Mouse (Mus musculus) liver, embryonic 15.5 days (tissue): ENCODE data around the gene Bcar1. TPM values are rescaled to one million over a fixed set of nuclear protein-coding genes. Genes with fewer than 3 reads are reported as not detected.

Experiments
- ATAC-seq: fragments of 200-750 bp; cut with Nextera tagmentation; 2 replicates; pipeline ENCODE4 v1.8.0; 2017; ENCODE audit warnings: moderate number of reproducible peaks, mild to moderate bottlenecking, moderate library complexity; ENCODE audit not compliant: insufficient read depth
- H3K27ac ChIP-seq: fragments of 300-500 bp; sonication (generic); replicated peaks from 2 replicates; pipeline ENCODE4 v1.5.1; 2015; ENCODE audit warnings: mild to moderate bottlenecking, inconsistent platforms
- H3K27me3 ChIP-seq: fragments of 300-500 bp; sonication (generic); 2 replicates; pipeline ENCODE4 v1.6.1; 2015; ENCODE audit warnings: mild to moderate bottlenecking, inconsistent platforms
- H3K36me3 ChIP-seq: fragments of 300-500 bp; sonication (generic); replicated peaks from 2 replicates; pipeline ENCODE4 v1.6.1; 2015; ENCODE audit warnings: moderate library complexity, mild to moderate bottlenecking, inconsistent platforms
- H3K4me1 ChIP-seq: fragments of 300-500 bp; sonication (generic); replicated peaks from 2 replicates; pipeline ENCODE4 v1.6.1; 2015; ENCODE audit warnings: inconsistent platforms
- H3K4me2 ChIP-seq: fragments of 300-500 bp; sonication (generic); 2 replicates; pipeline ENCODE4 v1.6.1; 2015; ENCODE audit warnings: moderate library complexity, mild to moderate bottlenecking, inconsistent platforms
- H3K4me3 ChIP-seq: fragments of 300-500 bp; sonication (generic); replicated peaks from 2 replicates; pipeline ENCODE4 v1.5.1; 2015; ENCODE audit warnings: mild to moderate bottlenecking, inconsistent platforms
- H3K9ac ChIP-seq: fragments of 300-500 bp; sonication (generic); 2 replicates; pipeline ENCODE4 v1.6.1; 2015; ENCODE audit warnings: moderate library complexity, mild to moderate bottlenecking, inconsistent platforms
- H3K9me3 ChIP-seq: fragments of 300-500 bp; sonication (generic); replicated peaks from 2 replicates; pipeline ENCODE4 v1.6.1; 2016; ENCODE audit warnings: inconsistent platforms
- WGBS: fragments of 180-500 bp; shearing (Covaris S2); methylation state at CpG from one replicate; pipeline ENCODE4 v1.1.7; 2015; ENCODE audit warnings: mixed read lengths; ENCODE audit not compliant: insufficient replicate concordance; 5-methylcytosine and 5-hydroxymethylcytosine counted together
- polyA plus RNA-seq: library from polyadenylated mRNA; unstranded; fragments of >200 nt; fragmentation: Nextera tagmentation; extraction: Ambion mirVana; gene quantifications from 2 replicates; pipeline ENCODE4 v1.2.1, GENCODE M21; 2015

Bcar1 gene
- polyA plus RNA-seq, 1 experiment from 2014 or later = 7.8 TPM

DNA sequence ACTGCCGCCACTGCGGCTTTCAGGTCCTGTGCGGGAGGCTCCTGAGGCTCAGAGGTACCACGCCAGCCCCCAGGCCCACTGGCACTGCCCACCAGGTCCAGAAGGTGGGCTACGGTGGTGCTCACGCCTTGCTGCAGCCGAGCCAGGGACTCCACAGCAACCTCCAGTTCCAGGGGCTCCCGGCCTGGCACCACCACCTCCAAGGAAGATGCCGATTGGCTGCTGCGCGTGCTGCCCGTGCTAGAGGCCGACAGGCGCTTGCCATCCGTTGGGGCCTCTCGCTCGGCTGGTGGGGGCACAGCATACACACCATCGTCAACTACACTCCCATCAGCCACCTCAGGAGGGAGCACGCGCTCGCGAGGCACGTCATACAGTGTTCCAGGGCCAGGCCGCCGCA, 29.8 kb downstream of the Bcar1 start:
- no peak overlapping the region for H3K27ac ChIP-seq
- 81% methylated on average over 25 of the region's 25 CpGs for WGBS
- H3K4me2 ChIP-seq = no peak overlapping the region
- H3K4me3 ChIP-seq = no peak overlapping the region
- no peak for ATAC-seq
- H3K27me3 ChIP-seq = 0 out of 2 replicates have a peak, but pooled peaks cover 7% of the 10 kb centered on the region
- H3K4me1 ChIP-seq = peaks cover 29% of the 10 kb centered on the region
- H3K36me3 ChIP-seq = 0 out of 2 replicates have a peak, but pooled peaks cover 11% of the 10 kb centered on the region
- no peaks in the 10 kb centered on the region for H3K9me3 ChIP-seq
- H3K9ac ChIP-seq = no peak overlapping the region

DNA sequence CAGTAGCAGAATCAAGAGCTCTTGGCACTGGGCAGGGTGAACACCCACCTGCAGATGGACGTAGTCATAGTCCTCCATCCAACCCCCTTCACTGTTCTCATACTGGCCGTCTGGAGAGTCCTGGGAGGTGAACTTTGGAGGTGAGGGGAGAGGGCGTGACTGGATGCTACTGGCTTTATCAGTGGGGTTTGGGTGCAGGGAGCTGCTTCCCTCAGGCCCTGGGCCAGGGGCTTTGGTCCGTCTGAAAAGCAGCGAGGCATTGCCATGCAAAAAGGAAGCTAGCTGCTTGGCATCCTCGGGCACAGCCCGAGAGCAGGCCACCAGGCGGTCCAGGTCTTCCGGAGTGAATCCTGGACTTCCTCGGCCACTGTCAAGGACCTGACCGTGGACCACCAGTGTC, 30.3 kb downstream of the Bcar1 start:
- no peak for ATAC-seq
- peaks cover 26% of the 10 kb centered on the region for H3K4me1 ChIP-seq
- H3K27me3 ChIP-seq = 0 out of 2 replicates have a peak, but pooled peaks cover 7% of the 10 kb centered on the region
- no peak overlapping the region for H3K27ac ChIP-seq
- WGBS = 69% methylated on average over 11 of the region's 11 CpGs
- no peak overlapping the region for H3K4me2 ChIP-seq
- H3K4me3 ChIP-seq = no peak overlapping the region
- 0 out of 2 replicates have a peak, but pooled peaks cover 11% of the 10 kb centered on the region for H3K36me3 ChIP-seq
- no peak overlapping the region for H3K9ac ChIP-seq
- no peaks in the 10 kb centered on the region for H3K9me3 ChIP-seq

DNA sequence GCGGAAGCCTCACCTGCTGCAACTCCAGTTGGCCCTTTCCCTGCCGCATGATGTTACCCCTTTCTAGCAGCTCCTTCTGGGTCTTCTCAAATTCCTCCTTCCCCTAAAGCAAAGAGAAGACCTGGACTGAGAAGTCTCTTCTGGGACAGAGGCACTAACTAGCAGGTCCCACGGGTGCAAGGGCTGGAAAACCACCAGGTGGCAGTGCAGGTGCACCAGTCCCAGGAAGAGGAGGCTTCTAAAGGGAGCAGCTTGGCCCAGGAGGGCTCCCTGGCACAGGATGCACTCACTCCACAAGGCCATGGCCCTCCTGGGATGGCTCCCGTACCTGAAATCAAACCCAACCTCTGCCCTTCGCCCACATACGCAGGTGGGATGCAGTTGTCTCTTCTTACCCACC, 31.0 kb downstream of the Bcar1 start:
- WGBS = 58% methylated on average over 6 of the region's 6 CpGs
- Histone ChIP-seq H3K4me3 (no peak overlapping the region), H3K9ac (no peak overlapping the region), H3K27me3 (0 out of 2 replicates have a peak, but pooled peaks cover under 1% of the 10 kb centered on the region), H3K9me3 (no peaks in the 10 kb centered on the region), H3K4me2 (no peak overlapping the region), H3K27ac (no peak overlapping the region), H3K36me3 (0 out of 2 replicates have a peak, but pooled peaks cover 11% of the 10 kb centered on the region), H3K4me1 (peaks cover 19% of the 10 kb centered on the region)
- ATAC-seq = no peak

DNA sequence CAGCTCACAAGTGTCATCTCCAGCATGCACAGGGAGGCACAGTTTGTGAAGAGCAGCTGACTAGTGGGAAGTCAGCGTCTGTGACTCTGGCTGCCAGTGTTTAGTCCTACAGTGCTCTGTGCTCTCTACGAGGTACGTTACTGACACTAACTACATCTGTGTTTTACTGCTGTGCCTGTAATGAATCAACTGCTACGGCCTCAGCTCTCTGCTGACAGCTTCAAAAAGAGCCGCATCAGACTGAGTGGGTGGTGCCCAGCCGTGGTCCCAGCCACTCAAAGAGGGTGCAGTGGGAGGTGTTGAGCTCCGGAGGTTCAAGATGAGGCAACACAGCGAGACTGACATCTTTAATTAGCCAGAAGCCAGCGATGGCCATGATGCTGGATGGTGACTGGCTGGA, 31.5 kb downstream of the Bcar1 start:
- 62% methylated on average over 9 of the region's 9 CpGs for WGBS
- ATAC-seq = no peak

DNA sequence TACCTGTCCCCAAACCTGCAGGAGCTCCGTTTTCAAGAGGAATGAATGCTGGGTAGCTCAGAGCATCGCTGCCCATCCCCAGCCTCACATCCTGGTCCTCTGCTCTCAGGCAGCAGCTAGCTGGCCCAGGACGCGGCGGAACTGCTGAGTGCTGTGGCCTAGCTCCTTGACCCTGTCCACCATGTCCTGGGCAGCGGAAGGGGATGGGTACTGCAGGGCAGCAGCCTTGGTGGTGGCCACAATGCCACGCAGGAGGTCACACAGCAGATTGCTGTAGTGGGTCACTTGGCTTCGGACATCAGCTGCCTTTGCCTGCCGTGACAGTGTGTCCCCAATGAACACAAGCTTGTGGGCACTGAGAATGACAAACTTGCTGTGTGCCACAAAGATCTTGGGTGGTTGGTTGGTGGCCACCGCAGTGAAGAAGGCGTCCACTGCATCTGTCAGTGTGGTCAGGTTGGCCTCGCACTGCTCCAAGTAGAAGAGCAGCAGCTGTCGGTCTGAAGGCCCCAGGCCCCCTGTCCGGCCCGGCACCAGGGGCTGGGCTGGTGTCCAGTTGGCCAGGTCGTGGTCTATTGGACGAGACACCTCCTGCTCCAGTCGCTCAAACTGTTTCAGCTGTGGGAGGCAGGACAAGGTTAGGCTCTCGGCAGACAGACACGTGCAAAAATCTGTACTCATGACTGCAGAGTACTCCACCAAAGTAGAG, 32.7 kb downstream of the Bcar1 start:
- H3K27me3 ChIP-seq = no peaks in the 10 kb centered on the region
- no peak overlapping the region for H3K4me3 ChIP-seq
- no peak overlapping the region for H3K27ac ChIP-seq
- H3K9ac ChIP-seq = no peak overlapping the region
- no peak overlapping the region for H3K4me2 ChIP-seq
- no peak for ATAC-seq
- 0 out of 2 replicates have a peak, but pooled peaks cover 11% of the 10 kb centered on the region for H3K36me3 ChIP-seq
- H3K9me3 ChIP-seq = no peaks in the 10 kb centered on the region
- WGBS = 74% methylated on average over 20 of the region's 20 CpGs
- H3K4me1 ChIP-seq = peaks cover 5% of the 10 kb centered on the region; the same call in 1 of the 2 replicates

More for the DNA sequence above, 31.5 kb downstream of the Bcar1 start:
- Histone ChIP-seq H3K9ac (no peak overlapping the region), H3K4me3 (no peak overlapping the region), H3K4me2 (no peak overlapping the region), H3K27ac (no peak overlapping the region), H3K27me3 (no peaks in the 10 kb centered on the region), H3K36me3 (0 out of 2 replicates have a peak, but pooled peaks cover 11% of the 10 kb centered on the region), H3K4me1 (peaks cover 15% of the 10 kb centered on the region), H3K9me3 (no peaks in the 10 kb centered on the region)

DNA sequence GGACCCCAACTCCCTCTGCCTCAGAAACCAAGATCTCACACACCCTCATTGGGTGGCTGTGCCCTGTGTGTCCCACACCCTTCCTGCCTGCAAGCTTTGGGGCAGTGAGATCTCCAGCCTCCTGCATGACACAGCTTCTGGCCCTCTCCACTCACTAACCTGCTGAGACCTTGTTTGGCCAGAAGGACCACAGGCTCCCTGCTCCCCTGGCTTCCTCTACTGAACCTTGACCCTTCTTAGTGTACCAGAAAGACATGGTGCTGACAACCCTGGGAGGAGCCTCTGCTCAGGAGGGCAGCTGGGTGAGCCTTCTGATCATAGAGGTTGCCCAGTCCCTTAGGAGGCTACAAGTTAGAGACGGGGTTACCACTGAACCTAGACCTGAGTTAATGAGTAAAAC, 34.4 kb downstream of the Bcar1 start:
- H3K4me1 ChIP-seq = peaks cover 19% of the 10 kb centered on the region
- 39% methylated on average over 1 of the region's 1 CpGs for WGBS

DNA sequence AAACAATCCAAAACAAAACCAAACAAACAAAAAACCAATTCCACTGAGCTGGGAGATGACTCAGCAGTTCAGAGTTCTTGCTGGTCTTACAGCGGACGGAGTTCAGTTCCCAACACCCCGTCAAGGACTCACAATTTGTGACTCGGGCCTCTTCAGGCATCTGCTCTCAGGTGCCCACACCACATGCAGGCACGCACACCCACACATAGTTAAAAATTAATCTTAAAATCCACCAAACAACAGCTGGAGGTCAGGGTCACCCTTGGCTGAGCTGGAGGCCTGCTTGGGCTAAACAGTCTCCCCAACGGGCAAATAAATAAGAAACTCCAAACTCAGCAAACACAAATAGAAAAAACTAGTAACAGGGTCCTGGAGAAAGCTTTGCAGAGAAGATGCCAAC, 35.3 kb downstream of the Bcar1 start:
- no peaks in the 10 kb centered on the region; the same call in 1 of the 2 replicates for H3K27me3 ChIP-seq
- H3K36me3 ChIP-seq = 0 out of 2 replicates have a peak, but pooled peaks cover 7% of the 10 kb centered on the region
- peak; percentile 39 for ATAC-seq
- H3K4me3 ChIP-seq = no peak overlapping the region
- H3K9me3 ChIP-seq = no peaks in the 10 kb centered on the region
- WGBS = 49% methylated on average over 6 of the region's 6 CpGs
- H3K9ac ChIP-seq = no peak overlapping the region
- H3K4me2 ChIP-seq = no peak overlapping the region
- peaks cover 19% of the 10 kb centered on the region for H3K4me1 ChIP-seq
- peak overlapping the region; percentile 76 for H3K27ac ChIP-seq

More for the DNA sequence above, 34.4 kb downstream of the Bcar1 start:
- H3K27ac ChIP-seq = peak overlapping the region; percentile 76
- H3K27me3 ChIP-seq = no peaks in the 10 kb centered on the region; the same call in 1 of the 2 replicates
- H3K4me3 ChIP-seq = no peak overlapping the region
- peak; percentile 27; the same call in 1 of the 2 replicates for ATAC-seq
- 0 out of 2 replicates have a peak, but pooled peaks cover 7% of the 10 kb centered on the region for H3K36me3 ChIP-seq
- no peak overlapping the region for H3K9ac ChIP-seq
- H3K4me2 ChIP-seq = no peak overlapping the region
- H3K9me3 ChIP-seq = no peaks in the 10 kb centered on the region

DNA sequence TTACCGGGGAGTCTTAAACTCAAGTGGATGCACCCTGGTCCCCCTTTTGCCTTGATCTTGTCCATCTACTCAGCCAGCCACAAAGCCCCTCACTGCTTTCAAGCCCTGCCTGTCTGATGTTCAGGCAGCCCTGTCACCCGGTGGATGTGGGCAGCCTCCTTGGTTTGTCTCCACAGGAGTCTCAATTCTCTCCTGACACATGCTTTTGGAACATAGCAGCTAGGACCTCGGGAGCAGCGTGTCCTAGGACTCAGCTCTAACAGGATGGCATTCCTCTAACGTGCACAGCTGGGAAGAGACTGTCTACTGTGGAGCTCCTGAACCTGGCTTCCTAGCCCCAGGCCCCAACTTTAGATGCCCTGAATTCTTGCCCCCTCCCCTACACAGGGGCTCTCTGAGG, 37.9 kb downstream of the Bcar1 start:
- ATAC-seq = no peak
- Histone ChIP-seq H3K36me3 (no peaks in the 10 kb centered on the region), H3K4me1 (peaks cover 25% of the 10 kb centered on the region), H3K27ac (peak overlapping the region; percentile 54), H3K4me3 (no peak overlapping the region), H3K4me2 (no peak overlapping the region), H3K9ac (no peak overlapping the region), H3K27me3 (no peaks in the 10 kb centered on the region; the same call in 1 of the 2 replicates), H3K9me3 (no peaks in the 10 kb centered on the region)
- WGBS = 60% methylated on average over 5 of the region's 5 CpGs

DNA sequence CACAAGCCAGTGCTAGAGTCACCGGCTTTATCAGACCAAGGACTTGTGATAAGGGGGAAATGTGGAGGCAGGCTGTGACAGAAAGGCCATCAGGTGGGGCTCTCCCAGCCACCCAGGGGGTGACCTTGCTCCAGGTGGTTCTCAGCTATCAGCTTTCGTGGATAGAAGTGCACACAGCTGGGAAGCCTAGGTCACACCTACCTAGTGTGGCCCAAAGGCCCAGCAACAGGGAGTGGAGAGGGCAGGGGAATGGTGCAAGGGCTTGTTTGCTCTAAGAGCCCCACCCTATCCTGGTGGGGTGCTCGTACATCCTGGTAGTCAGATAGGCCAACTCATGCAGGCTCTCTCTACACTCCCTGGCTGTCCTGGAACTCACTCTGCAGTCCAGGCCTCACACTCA, 38.4 kb downstream of the Bcar1 start:
- no peaks in the 10 kb centered on the region for H3K36me3 ChIP-seq
- H3K9me3 ChIP-seq = no peaks in the 10 kb centered on the region
- peak overlapping the region; percentile 54 for H3K27ac ChIP-seq
- 30% methylated on average over 3 of the region's 3 CpGs for WGBS
- H3K4me1 ChIP-seq = peaks cover 25% of the 10 kb centered on the region
- no peaks in the 10 kb centered on the region; the same call in 1 of the 2 replicates for H3K27me3 ChIP-seq
- H3K9ac ChIP-seq = no peak overlapping the region
- peak; percentile 68 for ATAC-seq
- H3K4me2 ChIP-seq = no peak overlapping the region
- H3K4me3 ChIP-seq = no peak overlapping the region

DNA sequence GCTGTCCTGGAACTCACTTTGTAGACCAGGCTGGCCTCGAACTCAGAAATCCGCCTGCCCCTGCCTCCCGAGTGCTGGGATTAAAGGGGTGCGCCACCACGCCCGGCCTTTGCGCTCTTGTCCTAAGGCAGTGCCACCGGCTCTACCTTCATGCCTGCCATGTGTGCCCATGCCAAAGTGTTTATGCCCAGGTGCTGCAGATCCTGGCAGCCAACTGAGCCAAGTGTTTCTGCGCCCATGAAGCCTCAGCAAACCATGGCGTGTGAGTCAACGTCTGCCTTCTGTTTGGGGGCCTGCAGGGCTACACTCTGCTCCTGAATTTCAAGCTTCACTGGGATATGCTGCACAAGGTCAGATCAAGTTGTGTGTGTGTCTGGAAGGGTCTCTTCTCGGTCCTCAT, 39.0 kb downstream of the Bcar1 start:
- no peaks in the 10 kb centered on the region; the same call in 1 of the 2 replicates for H3K27me3 ChIP-seq
- H3K27ac ChIP-seq = peak overlapping the region; percentile 54
- H3K9me3 ChIP-seq = no peaks in the 10 kb centered on the region
- H3K9ac ChIP-seq = no peak overlapping the region
- no peak overlapping the region for H3K4me3 ChIP-seq
- 75% methylated on average over 12 of the region's 12 CpGs for WGBS
- H3K36me3 ChIP-seq = no peaks in the 10 kb centered on the region
- no peak overlapping the region for H3K4me2 ChIP-seq
- H3K4me1 ChIP-seq = peaks cover 25% of the 10 kb centered on the region
- ATAC-seq = no peak

DNA sequence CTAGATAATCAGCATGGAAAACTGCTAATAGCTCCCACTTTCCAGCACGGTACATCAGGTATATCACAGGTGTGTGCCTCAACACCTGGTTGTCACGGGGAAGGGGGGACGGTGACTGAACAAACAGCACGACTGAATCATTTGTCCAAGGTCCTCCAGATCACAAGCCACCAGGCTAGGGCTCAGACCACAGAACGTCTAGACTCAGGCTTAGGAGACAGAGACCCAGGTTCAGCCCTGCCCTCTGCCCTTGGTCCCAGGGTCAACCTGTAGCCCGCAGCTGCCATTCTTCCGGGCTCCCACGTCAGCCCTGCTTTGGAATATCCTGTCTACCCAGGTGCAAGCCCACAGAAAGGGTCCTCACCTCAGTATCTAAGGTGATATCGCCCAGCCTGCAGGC, 42.2 kb downstream of the Bcar1 start:
- 56% methylated on average over 9 of the region's 9 CpGs for WGBS
- no peaks in the 10 kb centered on the region; the same call in 1 of the 2 replicates for H3K27me3 ChIP-seq
- H3K9me3 ChIP-seq = no peaks in the 10 kb centered on the region
- H3K27ac ChIP-seq = no peak overlapping the region
- H3K9ac ChIP-seq = no peak overlapping the region
- no peaks in the 10 kb centered on the region for H3K36me3 ChIP-seq
- peaks cover 19% of the 10 kb centered on the region for H3K4me1 ChIP-seq
- H3K4me2 ChIP-seq = no peak overlapping the region
- no peak for ATAC-seq
- H3K4me3 ChIP-seq = no peak overlapping the region
